Mouse (Mus musculus) liver, adult 2 months (tissue): ENCODE data around the gene Agtrap. TPM values are rescaled to one million over a fixed set of nuclear protein-coding genes. Genes with fewer than 3 reads are reported as not detected.

Experiments
- DNase-seq: peaks from one replicate; pipeline ENCODE4 v3.0.0-alpha.2; 2011; ENCODE audit warnings: low read depth, low spot score; ENCODE audit errors: extremely low read depth
- H3K27ac ChIP-seq: fragments of 200-500 bp; replicated peaks from 2 replicates; pipeline ENCODE4 v1.5.1; 2012; ENCODE audit warnings: low read depth, mild to moderate bottlenecking, control low read depth, inconsistent platforms, low read length; ENCODE audit not compliant: insufficient read depth
- H3K27me3 ChIP-seq: fragments of 200-500 bp; 2 replicates; pipeline ENCODE4 v1.6.1; 2012; ENCODE audit warnings: mild to moderate bottlenecking, moderate library complexity, low read length, inconsistent platforms; ENCODE audit not compliant: control insufficient read depth, insufficient read depth
- H3K36me3 ChIP-seq: fragments of 200-500 bp; 2 replicates; pipeline ENCODE4 v1.6.1; 2012; ENCODE audit warnings: low read length, inconsistent platforms; ENCODE audit not compliant: control insufficient read depth, insufficient read depth
- H3K4me1 ChIP-seq: fragments of 200-500 bp; 2 replicates; pipeline ENCODE4 v1.6.1; 2011; ENCODE audit warnings: low read length; ENCODE audit not compliant: control insufficient read depth, insufficient read depth
- H3K4me3 ChIP-seq: fragments of 200-500 bp; 2 replicates; pipeline ENCODE4 v1.5.1; 2011; ENCODE audit warnings: low read depth, mild to moderate bottlenecking, control low read depth, low read length, moderate library complexity; ENCODE audit not compliant: insufficient read depth
- H3K79me2 ChIP-seq: fragments of 200-500 bp; 2 replicates; pipeline ENCODE4 v1.6.1; 2012; ENCODE audit warnings: inconsistent platforms, mild to moderate bottlenecking, low read length, moderate library complexity; ENCODE audit not compliant: control insufficient read depth, insufficient read depth
- H3K9ac ChIP-seq: fragments of 200-500 bp; 2 replicates; pipeline ENCODE4 v1.6.1; 2012; ENCODE audit warnings: low read depth, mild to moderate bottlenecking, control low read depth, inconsistent platforms, low read length
- CTCF ChIP-seq: fragments of 200-500 bp; IDR thresholded peaks from 2 replicates; pipeline ENCODE4 v1.5.1; 2011; ENCODE audit warnings: low read depth, low read length, control low read depth
- POLR2A ChIP-seq: fragments of 200-500 bp; IDR thresholded peaks from 2 replicates; pipeline ENCODE4 v1.6.1; 2011; ENCODE audit warnings: low read length, control low read depth; ENCODE audit not compliant: insufficient read depth; ENCODE audit errors: extremely low read depth
- WGBS: fragments of 180-500 bp; shearing (Covaris S2); methylation state at CpG from one replicate; pipeline ENCODE4 v1.1.7; 2018; 5-methylcytosine and 5-hydroxymethylcytosine counted together
- polyA plus RNA-seq: library from polyadenylated mRNA; depleted of rRNA; stranded (reverse); fragments of >200 nt; gene quantifications from 2 replicates; pipeline ENCODE4 v1.2.3, GENCODE M21; 2012; rRNA removed
- total RNA-seq: library from RNA; depleted of rRNA; stranded (reverse); fragments of >200 nt; gene quantifications from 2 replicates; pipeline ENCODE4 v1.2.3, GENCODE M21; 2014; rRNA removed

Gene Agtrap
- 2.1 and 2.4 TPM in 2 replicates for total RNA-seq
- 3.7 TPM in 2 replicates for polyA plus RNA-seq

DNA sequence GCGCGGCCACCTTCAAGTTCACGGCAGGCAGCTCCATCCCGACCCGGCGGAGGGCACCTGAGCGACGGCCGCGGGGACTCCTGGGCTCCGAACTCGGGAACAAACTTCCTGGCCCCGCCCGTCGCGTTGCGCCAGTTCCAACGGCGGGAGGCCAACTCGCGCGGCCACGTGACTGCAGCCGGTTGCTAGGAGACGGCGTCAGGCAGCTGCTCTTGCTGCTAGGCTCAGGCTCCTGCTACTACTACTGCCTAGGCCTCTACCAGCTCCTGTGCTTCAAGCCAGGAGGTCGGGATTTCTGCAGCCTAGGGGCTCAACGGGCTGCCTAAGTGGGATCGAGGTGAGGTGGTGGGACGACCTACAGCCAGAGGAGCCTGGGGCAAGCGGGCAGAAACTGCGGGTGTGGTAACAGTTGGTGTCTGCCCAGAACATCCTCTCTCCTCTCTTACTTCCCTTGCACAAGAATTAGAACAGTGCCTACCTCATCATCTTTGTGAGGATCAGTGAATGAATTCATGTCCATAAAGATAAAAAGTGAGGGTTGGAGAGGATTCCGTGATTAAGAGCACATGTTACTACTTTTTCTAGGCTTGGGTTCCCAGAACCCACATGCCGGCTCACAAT is at the start of gene Agtrap:
Gene Agtrap (minus strand): TSS at position 125 of the 621 bp plus-strand sequence.
- peak within 1 kb of the TSS; percentile 78 for H3K9ac ChIP-seq
- peak within 1 kb of the TSS; percentile 43 for H3K27ac ChIP-seq
- H3K4me1 ChIP-seq, result no peaks in the 10 kb centered on the region
- no peaks in the 10 kb centered on the region for H3K27me3 ChIP-seq
- no peaks in the 10 kb centered on the region for H3K36me3 ChIP-seq
- peak within 1 kb of the TSS; percentile 71 for H3K4me3 ChIP-seq
- 10% methylated on average over 34 of the region's 34 CpGs for WGBS
- TF ChIP-seq POLR2A, result no peak
- TF ChIP-seq CTCF, result no peak
- H3K79me2 ChIP-seq, result no peaks in the 10 kb centered on the region
- peak; percentile 70 for DNase-seq

DNA sequence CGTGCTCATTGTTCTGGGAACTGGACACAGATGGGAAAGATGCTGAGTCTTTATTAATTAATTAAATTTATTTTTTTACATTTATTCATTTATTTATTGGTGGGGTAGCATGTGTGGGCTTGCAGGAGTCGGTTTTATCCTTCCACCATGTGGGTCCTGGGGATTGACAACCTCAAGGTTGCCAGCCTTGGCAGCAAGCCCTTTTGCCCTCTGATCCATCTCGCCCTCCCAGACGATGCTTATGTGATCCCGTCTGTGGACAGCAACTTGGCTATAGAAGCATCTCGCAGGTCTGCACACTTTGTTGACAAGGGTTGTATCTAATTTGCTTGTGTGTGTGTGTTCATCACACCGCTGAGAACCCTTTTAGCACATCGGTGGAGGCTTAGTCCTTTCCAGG is 49.7 kb upstream of the Agtrap start:
- TF ChIP-seq POLR2A (no peak), CTCF (no peak)
- H3K9ac ChIP-seq, result no peak overlapping the region
- H3K4me3 ChIP-seq, result no peak overlapping the region
- WGBS, result 63% methylated on average over 8 of the region's 8 CpGs
- no peak for DNase-seq
- H3K27me3 ChIP-seq, result no peaks in the 10 kb centered on the region
- peaks cover 4% of the 10 kb centered on the region; the same call in 1 of the 2 replicates for H3K79me2 ChIP-seq
- H3K4me1 ChIP-seq, result no peaks in the 10 kb centered on the region
- H3K36me3 ChIP-seq, result no peaks in the 10 kb centered on the region
- no peak overlapping the region for H3K27ac ChIP-seq

DNA sequence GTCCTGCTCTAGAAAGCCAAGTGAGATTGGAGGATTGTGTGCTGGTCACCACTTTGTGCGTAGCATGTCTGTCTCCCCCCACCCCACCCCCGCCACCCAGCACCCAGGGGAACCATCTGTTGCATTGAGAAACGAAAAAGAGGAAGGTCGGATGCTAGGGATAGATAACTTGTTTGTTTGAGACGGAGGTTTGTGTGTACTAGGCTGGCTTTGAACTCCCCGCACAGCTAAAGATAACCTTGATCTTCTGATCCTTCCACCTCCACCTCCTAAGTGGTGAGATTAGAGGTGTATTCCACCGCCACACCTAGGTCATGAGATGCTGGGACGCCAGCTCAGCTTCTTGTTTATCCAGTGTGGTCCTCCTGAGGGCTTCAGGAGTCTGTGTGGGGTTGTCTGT is 47.2 kb upstream of the Agtrap start:
- TF ChIP-seq CTCF (no peak), POLR2A (no peak)
- Histone ChIP-seq H3K27ac (no peak overlapping the region), H3K36me3 (no peaks in the 10 kb centered on the region), H3K4me1 (no peaks in the 10 kb centered on the region), H3K27me3 (peaks cover 11% of the 10 kb centered on the region), H3K4me3 (no peak overlapping the region), H3K79me2 (no peaks in the 10 kb centered on the region), H3K9ac (no peak overlapping the region)
- WGBS, result 58% methylated on average over 8 of the region's 8 CpGs
- no peak for DNase-seq

DNA sequence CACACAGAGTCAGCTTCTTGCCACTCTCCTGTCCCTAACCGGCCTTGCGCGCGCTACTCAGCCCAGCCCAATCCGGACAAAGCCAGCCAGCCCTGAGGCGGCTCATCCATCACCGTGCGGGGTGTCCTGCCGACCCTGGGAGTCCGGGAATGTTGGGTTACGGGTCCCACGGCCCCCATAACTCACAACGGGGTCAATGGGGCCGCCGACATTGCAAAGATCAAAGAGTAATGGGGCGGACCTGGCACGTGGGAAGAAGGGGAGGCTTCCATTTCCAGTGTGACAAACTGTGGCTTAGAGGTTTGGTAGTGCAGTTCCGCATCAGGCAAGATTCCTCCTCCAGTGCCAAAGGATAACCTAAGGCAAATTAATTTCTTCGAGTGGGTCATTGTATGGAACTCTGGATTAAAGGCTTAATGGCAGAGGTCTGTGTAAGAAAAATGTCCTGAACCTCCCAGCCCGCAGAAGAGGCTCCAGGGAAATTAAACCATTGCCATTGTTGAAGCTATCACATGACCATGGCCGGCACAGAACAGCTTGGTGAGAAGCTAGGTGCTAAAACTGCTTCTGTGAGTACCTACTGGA is 43.8 kb upstream of the Agtrap start:
- 4% methylated on average over 21 of the region's 21 CpGs for WGBS
- no peaks in the 10 kb centered on the region for H3K4me1 ChIP-seq
- H3K79me2 ChIP-seq, result no peaks in the 10 kb centered on the region
- no peak for TF ChIP-seq POLR2A
- no peak for TF ChIP-seq CTCF
- no peak overlapping the region for H3K9ac ChIP-seq
- no peak overlapping the region for H3K4me3 ChIP-seq
- no peak overlapping the region for H3K27ac ChIP-seq
- peaks cover 14% of the 10 kb centered on the region for H3K27me3 ChIP-seq
- H3K36me3 ChIP-seq, result no peaks in the 10 kb centered on the region
- no peak for DNase-seq

DNA sequence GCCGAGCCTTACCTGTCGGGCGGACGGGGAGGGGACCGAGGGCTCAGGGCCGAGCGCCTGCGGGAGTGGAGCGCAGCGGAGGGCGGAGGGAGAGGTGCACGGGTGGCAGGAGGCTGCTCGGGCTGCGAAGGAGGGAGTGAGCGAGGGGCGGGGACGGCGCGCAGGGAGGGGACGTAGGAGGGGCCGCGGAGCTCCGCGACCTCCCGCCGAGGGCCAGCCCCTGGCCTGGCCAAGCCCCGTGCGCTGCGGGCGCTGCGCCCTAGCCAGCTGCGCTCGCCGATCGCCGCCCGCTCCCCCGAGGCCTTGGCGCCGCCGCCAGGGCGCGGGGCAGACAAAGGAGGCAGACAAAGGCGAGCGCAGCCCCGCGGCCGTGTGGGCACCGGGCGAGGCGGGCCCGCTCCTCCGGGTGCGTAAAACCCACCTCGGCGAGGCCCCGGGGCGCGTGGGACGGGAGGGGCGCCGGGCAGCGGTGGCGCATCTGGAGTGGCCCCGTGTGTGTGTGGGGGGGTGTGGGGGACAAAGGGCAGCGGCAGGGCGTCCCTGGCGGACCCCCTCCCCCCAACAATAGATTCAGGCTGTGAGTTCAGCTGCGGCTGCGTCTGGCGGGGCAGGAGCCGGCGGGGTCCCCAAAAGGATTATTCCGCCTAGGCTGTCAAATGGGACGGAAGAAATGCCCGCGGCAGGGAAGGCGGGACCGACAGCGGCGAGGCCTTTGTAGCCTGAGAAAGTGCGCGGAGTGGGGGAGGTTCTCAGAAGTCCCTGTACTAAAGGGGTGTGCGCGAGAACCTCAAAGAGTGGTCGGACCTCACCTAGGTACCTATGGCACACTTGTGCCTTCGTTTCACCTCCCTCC is 43.0 kb upstream of the Agtrap start, which contains the start of gene Draxin:
Gene Draxin (minus strand): TSS at position 138 of the 853 bp plus-strand sequence.
- no peak for TF ChIP-seq POLR2A
- TF ChIP-seq CTCF, result no peak
- Histone ChIP-seq H3K27ac (no peak within 1 kb of the TSS), H3K4me3 (no peak within 1 kb of the TSS), H3K79me2 (no peaks in the 10 kb centered on the region), H3K9ac (no peak within 1 kb of the TSS), H3K36me3 (no peaks in the 10 kb centered on the region), H3K4me1 (no peaks in the 10 kb centered on the region), H3K27me3 (peaks cover 14% of the 10 kb centered on the region)
- 2% methylated on average over 70 of the region's 87 CpGs for WGBS
- no peak for DNase-seq

DNA sequence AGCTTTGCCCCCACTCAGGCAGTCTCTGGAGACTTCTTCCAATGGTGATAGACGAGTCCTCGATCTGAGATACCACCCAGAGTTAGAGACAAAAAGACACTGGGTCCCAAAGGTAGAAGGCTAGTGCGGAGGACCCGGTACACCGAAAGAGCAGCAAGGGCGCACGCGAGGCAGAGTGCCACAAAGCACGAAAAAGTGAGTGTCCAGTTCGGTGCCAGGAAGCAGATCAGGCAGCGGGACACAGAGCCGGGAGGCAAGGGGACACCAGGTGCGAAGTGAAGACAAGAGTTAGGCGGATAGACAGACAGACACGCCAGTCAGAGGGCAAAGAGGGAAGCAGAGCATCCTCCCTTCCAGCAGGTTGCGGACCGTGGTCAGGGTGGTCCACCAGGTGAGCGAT is 42.3 kb upstream of the Agtrap start, which contains the start of gene Mad2l2:
Gene Mad2l2 (plus strand): TSS at position 252 of the 400 bp plus-strand sequence.
- Histone ChIP-seq H3K79me2 (no peaks in the 10 kb centered on the region), H3K27me3 (peaks cover 14% of the 10 kb centered on the region), H3K36me3 (no peaks in the 10 kb centered on the region), H3K4me3 (no peak within 1 kb of the TSS), H3K27ac (no peak within 1 kb of the TSS), H3K4me1 (no peaks in the 10 kb centered on the region), H3K9ac (no peak within 1 kb of the TSS)
- no peak for DNase-seq
- 2% methylated on average over 18 of the region's 18 CpGs for WGBS
- TF ChIP-seq POLR2A (no peak), CTCF (no peak)
